Mouse (Mus musculus) lung, postnatal 4 days (tissue): ENCODE measurements around the gene Krtap4-1.
"Not testable (repeated sequence)": the region's sequence is repeated elsewhere in the genome, so short reads cannot be mapped to it uniquely, and the experiment has no call there.

ENCODE experiments used
- DNase-seq, 2 experiments: peaks; one replicate each; pipeline ENCODE4 v3.0.0; 2021

Krtap4-1 gene

DNA sequence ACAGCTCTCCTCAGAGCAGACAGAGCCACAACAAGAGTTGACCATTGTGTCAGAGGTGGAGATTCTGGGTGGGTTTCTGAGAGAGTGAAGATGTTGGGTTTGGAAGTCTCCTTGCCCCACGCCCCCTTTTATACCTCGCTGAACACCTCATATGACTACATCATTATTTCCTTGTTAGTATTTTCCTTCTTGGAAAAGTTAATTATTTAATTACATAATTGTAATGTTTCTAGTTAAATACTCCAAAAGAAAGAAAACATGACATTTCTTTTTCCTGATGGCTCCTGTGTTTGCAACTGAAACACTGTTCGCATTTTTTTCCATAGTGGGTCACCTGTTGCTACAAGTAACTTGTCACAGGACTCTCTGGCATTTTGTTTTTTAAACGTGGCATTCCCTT is at the start of gene Krtap4-1:
Gene Krtap4-1, minus strand, starts transcription at position 101 of the 400 bp plus-strand sequence.
- no peak for DNase-seq

DNA sequence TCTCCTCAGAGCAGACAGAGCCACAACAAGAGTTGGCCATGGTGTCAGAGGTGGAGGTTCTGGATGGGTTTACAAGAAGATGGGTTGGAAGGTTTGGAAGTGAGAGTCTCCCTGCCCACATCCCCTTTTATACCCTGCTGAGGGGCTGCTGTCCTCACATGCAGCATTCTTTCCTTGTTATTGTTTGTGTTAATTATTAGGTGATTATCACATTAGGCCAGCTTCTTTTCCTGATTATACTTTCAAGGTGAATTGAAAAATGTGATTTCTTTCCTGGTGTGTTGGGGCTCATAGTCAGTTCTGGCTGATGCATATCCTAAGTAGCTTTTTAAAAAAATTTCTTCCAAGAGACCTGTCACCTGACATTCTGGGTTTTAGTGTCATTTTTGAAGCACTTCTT is 37.8 kb upstream of the Krtap4-1 start, which contains the start of gene Krtap4-6:
Gene Krtap4-6, minus strand, starts transcription at position 101 of the 400 bp plus-strand sequence.
- DNase-seq = no peak

DNA sequence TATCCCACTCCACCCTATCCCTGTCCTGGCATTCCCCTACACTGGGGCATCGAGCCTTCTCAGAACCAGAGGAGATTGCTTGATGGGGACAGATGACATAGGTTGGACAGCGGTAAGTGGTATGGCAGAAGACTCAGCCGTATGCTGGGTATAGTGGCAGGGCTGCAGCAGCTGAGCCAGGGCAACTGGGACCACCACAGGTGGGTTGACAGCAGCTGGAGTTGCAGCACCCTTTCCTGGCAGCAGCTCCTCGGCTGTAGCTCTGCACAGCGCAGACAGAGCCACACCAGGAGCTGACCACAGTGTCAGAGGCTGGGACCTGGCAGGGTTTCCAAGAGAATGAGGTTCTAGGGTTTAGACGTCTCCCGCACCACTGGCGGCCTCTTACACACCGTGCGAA is 34.8 kb upstream of the Krtap4-1 start:
- DNase-seq = no peak

DNA sequence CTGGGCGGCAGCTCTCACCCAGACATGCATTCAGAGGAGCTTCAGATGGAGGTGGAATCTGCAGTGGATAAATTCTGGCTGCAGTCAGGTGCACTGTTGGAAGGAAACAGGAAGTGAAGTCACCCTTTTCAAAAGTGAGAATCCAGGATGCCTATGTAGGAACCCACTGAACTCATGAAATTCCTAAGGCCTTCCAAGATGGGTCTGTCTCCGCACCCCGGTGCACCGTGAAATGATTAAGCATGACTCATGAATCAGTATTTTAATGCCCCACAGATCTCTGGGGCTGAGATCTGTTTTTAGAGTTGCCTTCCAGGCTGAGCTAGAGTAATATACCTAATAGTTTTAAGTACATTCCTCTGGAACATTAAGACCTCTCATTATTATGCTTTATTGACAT is 31.2 kb upstream of the Krtap4-1 start:
- no peak for DNase-seq

DNA sequence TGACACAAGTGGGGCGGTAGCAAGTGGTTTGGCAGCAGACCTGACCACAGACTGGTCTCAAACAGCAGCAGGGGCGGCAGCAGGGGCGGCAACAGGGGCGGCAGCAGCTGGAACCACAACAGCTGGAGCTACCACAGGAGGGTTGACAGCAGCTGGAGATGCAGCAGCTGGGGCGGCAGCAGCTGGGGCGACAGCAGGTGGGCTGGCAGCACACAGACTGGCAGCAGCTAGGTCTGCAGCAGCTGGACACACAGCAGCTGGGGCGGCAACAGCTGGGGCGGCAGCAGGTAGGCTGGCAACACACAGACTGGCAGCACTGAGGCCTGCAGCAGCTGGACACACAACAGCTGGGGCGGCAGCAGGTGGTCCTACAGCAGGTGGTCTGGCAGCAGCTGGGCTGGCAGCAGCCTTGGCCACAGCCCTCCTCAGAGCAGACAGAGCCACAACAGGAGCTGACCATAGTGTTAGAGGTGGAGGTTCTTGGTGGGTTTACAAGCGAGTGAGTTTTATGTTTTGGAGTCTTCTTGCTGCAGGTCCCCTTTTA is 30.5 kb upstream of the Krtap4-1 start, which contains the start of gene Gm11563:
Gene Gm11563, minus strand, starts transcription at position 494 of the 544 bp plus-strand sequence.
- not testable (repeated sequence) for DNase-seq

DNA sequence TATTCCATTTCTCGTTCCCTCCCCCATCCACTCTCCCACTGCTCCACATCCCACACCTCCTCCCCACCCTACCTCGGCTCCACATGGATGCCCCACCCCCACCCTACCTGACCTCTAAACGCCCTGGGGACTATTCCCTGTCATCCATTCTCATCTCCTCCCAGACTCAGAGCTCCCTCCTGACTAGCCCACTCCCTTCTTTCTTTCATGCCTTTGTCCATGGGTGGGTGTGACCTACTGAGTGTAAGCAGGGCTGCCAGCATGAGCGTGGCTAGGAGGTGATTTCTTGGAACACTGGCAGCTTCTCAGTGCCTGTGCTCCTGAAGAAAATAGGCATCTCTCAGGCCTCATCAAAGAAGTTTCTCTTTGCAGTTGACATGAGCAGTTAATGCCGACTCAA is 29.0 kb upstream of the Krtap4-1 start:
- no peak for DNase-seq

DNA sequence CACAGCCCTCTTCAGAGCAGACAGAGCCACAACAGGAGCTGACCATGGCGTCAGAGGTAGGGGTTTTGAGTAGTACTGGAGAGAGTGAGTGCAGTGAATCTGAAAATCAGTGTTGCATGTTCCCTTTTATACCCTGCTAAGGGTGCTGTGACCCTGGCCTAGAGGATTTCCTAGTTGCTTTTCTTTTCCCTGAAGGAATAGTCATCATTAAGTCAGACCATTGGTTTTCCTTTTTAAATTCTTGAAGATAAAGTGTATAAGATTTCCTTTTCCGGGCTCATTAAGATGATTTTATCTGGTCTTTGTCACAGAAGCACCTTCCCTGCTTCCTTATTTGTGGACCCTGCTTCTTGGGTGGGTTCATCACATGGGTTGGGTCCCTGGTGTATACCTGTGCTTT is 22.1 kb upstream of the Krtap4-1 start, which contains the start of gene Gm11555:
Gene Gm11555, minus strand, starts transcription at position 101 of the 400 bp plus-strand sequence.
- DNase-seq = no peak

DNA sequence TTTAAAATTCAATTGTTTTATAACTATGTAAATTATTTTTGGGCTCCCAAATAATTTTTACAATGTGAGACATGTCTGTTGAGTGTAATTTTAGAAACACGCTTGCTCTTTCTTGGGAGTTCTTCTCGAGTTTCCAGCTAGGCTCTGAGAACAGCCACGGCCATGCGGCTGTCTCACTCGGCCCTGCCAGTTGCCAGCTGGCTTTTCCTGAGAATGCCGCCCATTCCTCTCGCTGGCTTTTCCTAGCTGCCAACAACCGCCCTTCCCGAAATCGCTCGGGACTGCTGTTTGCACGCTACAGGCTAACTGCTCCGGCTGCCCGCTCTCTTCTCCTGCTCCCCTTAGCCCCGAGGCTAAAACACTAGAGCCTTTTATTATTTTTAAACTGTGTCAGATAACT is 18.4 kb upstream of the Krtap4-1 start:
- DNase-seq = no peak

DNA sequence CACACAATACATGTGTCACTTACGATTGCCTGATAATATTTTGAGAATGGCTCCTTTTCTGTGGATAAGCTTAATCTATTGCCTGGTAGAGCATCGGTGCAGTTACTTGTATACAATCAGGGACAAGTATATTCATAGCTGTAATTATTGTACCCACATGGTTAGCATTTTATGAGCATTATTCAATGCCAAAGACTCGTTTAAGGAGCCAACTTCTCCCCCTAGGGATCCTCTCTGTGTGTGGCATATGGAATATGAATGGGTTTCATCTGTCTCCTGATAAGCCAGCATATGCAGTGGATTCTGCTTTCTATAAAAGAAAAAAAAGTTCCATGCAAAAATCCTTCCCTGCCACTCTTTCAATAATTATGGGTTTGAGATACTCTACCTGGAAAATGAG is 16.3 kb upstream of the Krtap4-1 start:
- no peak for DNase-seq

DNA sequence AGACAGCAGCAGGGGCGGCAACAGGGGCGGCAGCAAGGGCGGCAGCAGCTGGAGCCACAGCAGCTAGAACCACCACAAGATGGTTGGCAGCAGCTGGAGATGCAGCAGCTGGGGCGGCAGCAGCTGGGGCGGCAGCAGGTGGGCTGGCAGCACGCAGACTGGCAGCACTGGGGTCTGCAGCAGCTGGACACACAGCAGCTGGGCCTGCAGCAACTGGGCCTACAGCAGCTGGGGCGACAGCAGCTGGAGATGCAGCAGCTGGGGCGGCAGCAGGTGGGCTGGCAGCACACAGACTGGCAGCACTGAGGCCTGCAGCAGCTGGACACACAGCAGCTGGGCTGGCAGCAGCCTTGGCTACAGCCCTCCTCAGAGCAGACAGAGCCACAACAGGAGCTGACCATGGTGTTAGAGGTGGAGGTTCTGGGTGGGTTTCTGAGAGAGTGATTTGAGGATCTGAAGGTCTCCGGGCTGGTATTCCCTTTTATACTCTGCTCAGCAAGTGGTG is 15.6 kb upstream of the Krtap4-1 start, which contains the start of gene Krtap4-7:
Gene Krtap4-7, minus strand, starts transcription at position 455 of the 505 bp plus-strand sequence.
- not testable (repeated sequence) for DNase-seq

DNA sequence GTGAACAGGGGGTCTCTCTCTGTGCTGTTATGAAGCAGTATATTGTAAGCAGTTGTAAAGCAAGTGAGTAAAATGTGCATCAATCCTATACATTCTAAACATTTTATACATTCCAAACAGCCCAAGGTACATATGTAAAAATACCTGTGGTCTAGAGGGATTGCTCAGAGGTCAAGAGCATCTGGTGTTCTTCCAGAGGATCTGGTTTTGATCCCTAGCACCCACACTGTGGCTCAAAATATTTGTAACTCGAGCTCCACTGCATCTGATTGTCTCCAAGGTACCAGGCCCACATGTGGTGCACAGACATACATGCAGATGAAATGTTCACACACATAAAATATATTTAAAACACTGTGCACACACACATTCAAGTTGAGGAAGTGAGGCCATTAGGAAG is 12.9 kb upstream of the Krtap4-1 start:
- DNase-seq = no peak

DNA sequence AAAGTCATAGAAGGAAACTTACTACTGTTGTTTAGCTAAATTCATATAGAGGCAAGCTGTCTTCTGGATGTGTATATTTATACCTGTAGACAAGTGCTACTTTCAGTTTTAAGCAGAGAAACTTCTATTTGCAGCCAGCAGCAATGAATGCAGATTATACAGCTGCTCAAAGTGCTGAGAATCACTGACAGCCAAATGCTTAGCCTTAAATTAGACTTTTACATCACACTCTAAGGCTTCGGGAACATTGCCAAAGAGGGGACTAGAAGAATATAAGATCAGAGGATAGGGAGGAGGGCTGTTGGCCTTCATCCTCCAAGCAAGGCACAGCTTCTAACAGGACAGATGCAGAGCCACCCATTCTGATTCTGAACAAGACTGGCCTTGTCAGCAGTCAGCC is 9.0 kb upstream of the Krtap4-1 start:
- no peak for DNase-seq

DNA sequence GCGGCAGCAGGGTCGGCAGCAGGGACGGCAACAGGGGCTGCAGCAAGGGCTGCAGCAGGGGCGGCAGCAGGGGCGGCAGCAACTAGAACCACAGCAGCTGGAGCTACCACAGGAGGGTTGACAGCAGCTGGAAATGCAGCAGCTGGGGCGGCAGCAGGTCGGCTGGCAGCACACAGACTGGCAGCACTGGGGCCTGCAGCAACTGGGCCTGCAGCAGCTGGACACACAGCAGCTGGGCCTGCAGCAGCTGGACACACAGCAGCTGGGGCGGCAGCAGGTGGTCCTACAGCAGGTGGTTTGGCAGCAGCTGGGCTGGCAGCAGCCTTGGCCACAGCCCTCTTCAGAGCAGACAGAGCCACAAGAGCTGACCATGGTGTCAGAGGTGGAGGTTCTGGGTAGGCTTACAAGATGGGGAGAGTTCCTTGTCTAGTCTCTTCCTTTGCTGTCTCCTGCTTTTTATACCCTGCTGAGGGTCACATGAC is 6.7 kb upstream of the Krtap4-1 start, which contains the start of gene Krtap4-2:
Gene Krtap4-2, minus strand, starts transcription at position 432 of the 482 bp plus-strand sequence.
- no peak for DNase-seq

DNA sequence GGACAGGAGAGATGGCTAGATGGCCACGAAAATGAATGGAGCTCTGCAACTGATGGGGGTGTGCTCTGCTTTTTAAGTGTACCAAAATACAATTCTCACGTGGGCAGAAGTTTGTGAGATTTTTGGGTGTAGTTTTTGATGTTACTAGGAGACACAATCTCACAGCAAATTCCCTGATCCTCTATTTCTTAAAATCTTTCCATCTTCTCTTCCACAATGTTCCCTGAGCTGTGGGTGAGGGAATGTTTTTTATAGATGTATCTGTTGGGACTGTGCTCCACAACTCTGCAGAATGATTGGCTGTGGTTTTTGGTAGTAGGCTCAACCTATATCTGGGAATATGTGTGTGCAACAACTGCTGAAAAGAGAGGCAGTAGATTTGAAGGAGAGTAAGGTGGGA is 5.3 kb upstream of the Krtap4-1 start:
- no peak for DNase-seq

DNA sequence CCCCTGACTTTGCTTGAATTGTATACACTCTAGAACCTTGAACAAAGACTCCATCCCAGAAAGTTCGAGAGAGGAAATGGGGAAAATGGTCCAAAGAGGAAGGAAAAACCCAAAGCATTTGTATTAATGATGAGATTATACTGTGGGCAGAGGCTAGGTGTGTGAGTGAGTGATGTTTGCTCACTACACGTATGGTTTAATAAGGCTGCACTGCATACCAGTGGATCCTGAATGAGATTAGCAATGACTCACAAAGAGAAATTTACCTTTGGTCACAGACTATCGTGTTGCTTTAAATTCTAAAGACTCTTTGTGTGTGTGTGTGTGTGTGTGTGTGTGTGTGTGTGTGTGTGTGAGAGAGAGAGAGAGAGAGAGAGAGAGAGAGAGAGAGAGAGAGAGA is 2.9 kb upstream of the Krtap4-1 start:
- no peak for DNase-seq

DNA sequence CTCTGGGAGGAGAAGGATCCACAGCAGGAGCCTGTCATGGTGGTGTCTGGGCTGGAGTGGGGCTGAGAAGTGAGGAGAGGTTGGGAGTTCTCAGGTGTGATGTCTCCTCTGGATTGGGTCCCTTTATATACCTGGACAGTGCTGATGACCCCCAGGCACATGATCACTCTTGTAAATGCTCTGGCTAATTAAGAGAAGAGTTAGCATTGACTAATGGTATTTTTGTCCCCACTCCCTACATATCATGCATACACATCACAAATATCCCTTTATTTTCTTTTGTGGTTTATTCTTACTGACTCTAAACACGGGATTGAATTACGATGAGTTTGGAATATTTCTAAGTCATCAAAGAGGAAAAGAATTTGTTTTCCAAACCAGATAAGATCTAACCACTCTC is 7.7 kb downstream of the Krtap4-1 start, which contains the start of gene Gm11562:
Gene Gm11562, minus strand, starts transcription at position 101 of the 400 bp plus-strand sequence.
- no peak for DNase-seq

DNA sequence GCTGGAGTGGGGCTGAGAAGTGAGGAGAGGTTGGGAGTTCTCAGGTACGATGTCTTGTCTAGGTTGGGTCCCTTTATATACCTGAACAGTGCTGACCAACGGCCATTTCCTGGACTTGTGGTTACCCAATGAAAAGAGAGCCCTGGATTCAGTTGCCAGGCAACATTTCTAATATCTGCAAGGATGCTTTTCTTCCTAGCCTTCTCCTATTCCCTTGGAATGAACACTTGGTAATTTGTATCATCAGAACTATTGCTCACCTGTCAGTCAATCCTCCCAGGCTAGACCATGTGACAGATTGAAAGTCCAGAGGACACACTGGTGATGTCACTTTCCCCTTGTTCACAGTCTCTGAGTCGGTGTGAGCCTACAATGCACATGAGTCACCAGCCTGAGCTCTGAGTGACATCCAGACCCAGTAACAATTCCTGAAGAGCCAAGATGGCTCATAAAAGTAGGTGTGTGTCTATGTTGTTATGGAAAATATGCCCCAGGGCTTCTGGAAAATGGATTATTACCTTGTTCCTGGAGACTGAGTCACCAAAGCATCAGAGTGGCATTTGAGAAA is 13.2 kb downstream of the Krtap4-1 start, which contains the start of gene Krtap2-4:
Gene Krtap2-4, minus strand, starts transcription at position 51 of the 568 bp plus-strand sequence.
- no peak for DNase-seq

DNA sequence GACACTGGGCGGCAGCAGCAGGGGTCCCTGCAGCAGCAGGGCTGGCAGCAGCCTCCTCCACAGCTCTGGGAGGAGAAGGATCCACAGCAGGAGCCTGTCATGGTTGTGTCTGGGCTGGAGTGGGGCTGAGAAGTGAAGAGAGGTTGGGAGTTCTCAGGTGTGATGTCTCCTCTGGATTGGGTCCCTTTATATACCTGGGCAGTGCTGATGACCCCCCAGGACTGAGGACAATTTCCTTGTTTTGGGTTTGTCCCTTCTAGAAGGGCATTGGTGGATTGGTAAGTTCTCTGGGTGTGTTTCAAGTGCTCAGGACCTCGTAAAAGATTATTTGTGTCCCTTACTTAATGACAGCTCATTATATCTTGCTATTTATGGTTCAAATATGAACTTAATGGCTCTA is 17.9 kb downstream of the Krtap4-1 start, which contains the start of gene Gm11937:
Gene Gm11937, minus strand, starts transcription at position 101 of the 400 bp plus-strand sequence.
- not testable (repeated sequence) for DNase-seq

DNA sequence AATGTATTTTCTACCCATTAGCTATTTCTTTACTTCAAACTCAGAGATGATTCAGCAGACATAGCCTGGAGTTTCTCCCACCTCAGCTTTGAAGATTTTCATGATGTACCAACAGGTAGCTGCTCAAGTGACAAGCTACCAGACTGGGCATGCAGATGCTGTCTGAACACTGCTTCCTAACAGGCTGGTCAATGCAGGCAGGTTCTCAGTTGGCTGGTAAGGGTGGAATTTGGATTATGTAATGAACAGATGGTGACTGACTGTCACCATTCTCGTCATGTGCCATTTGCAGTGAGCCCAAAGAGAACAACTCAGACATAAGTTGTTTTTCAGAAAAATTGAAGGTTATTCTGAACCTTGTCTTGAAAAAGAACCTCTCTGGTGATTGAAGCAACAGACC is 18.9 kb downstream of the Krtap4-1 start:
- DNase-seq = no peak

DNA sequence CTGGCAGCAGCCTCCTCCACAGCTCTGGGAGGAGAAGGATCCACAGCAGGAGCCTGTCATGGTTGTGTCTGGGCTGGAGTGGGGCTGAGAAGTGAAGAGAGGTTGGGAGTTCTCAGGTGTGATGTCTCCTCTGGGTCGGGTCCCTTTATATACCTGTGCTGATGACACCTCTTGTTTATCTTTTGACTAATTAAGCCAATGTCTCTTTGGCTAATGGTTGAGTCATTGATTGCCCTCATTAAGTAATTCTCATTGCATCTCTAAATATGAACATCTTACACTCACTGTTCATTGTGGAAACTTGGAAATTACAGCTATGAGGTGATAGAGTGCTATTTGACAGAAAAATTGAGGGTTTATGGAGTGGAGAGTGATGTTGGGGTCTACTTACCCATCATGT is 24.8 kb downstream of the Krtap4-1 start, which contains the start of gene Gm11938:
Gene Gm11938, minus strand, starts transcription at position 101 of the 400 bp plus-strand sequence.
- not testable (repeated sequence) for DNase-seq

DNA sequence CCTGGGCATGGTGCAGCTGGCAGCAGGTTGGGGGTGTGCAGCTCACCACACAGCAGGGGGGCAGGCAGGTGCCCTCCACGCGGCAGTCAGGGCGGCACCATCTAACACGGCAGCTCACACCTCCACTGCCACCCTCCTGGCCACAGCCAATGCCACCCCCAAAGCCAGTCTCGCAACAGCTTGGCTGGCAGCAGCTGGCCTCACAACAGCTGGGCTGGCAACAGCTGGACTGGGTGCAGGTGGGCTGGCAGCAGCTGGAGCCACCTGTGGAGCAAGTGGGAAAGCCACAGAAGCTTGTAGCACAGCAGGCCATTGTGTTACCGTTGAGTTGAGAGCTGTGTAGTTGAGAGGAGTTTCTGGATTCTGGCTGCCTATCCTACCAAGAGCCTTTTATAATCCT is 30.3 kb downstream of the Krtap4-1 start, which contains the start of gene Krtap9-3:
Gene Krtap9-3, minus strand, starts transcription at position 364 of the 400 bp plus-strand sequence.
- not testable (repeated sequence) for DNase-seq

DNA sequence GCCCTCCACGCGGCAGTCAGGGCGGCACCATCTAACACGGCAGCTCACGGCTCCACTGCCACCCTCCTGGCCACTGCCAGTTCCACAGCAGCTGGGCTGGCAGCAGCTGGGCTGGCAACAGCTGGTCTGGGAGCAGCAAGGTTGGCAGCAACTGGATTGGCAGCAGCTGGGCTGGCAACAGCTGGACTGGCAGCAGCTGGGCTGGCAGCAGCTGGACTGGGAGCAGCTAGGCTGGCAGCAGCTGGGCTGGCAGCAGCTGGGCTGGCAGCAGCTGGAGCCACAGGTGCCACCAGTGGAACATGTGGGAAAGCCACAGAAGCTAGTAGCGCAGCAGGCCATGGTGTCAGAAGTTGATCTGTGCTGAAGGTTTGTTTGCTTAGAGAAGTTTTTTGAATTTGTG is 37.1 kb downstream of the Krtap4-1 start, which contains the start of gene Krtap1-3:
Gene Krtap1-3, minus strand, starts transcription at position 359 of the 400 bp plus-strand sequence.
- DNase-seq = no peak

DNA sequence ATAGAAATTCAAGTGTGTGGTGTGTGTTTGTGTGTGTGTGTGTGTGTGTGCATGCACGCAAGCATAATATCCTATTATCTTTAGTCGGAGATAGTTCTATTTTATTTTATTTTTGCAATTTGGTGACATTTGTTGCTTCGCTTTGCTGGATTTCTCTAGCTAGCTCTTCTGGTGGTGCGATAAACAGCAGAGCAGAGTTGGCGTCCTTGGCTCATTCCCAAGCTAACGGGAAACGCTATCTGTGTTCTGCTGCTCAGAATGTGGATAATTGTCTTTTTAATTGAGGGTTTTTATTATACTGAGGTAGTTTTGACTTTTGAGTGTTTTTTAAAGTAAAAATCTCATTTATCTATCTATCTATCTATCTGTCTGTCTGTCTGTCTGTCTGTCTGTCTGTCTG is 42.9 kb downstream of the Krtap4-1 start:
- DNase-seq = no peak
